Mouse (Mus musculus): ENCODE measurements around the gene Cdh1.

DNA sequence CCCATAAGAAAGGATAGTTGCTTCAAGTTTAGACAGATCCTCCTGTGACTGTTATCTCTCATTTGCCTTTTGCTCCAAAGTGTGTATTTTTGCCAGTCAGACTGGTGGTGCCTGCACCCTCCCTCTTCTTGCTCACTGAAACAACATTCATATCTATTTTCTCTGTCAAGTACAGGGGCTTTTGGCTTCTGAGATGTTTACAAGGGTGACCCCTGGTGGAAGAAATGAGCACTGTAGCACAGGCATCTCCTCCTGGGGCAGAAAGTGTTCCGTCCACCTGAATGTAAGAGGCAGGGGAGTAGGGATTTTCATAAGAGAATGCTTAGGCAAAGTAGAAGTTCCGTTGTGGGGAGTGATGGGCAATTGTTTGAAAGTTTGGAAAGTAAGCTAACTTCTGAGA lies 44.2 kb downstream of the Cdh1 start:
- TF ChIP-seq CTCF (IDR thresholded peaks at IDR 0.05; ENCODE audit: low read depth, low read length) (peak; percentile 40), EP300 (IDR thresholded peaks at IDR 0.05; ENCODE audit: insufficient read depth, low read depth, low read length) (no peak)

Data from ES-Bruce4 (cell line).